Mouse (Mus musculus) MEL (cell line): ENCODE measurements around the gene Tyw3. TPM values are rescaled to one million over a fixed set of nuclear protein-coding genes. Genes with fewer than 3 reads are reported as not detected.

ENCODE experiments used
- DNase-seq: peaks from one replicate; pipeline ENCODE4 v3.0.0; 2011; ENCODE audit warnings: low read depth, low spot score
- H3K27ac ChIP-seq: 2 replicates; pipeline ENCODE4 v1.5.1; 2012; ENCODE audit warnings: low read depth, mild to moderate bottlenecking, control low read depth, low read length, moderate library complexity; ENCODE audit not compliant: control insufficient read depth
- H3K27me3 ChIP-seq, 2 experiments: fragments of 150-350 bp in 1 of 2; sonication (generic) in 1 of 2; 2 replicates each; pipeline ENCODE4 v1.6.1; 2012; ENCODE audit warnings: low read length in 2 of 2, mild to moderate bottlenecking in 2 of 2, improper control_type of control experiment in 1 of 2, moderate library complexity in 1 of 2; ENCODE audit not compliant: insufficient read depth in 2 of 2, control insufficient read depth in 1 of 2
- H3K36me3 ChIP-seq, 2 experiments: 2 replicates each; pipeline ENCODE4 v1.6.1; 2012 to 2014; ENCODE audit warnings: low read length in 2 of 2, improper control_type of control experiment in 1 of 2, inconsistent platforms in 1 of 2, mild to moderate bottlenecking in 1 of 2; ENCODE audit not compliant: insufficient read depth in 2 of 2, control insufficient read depth in 1 of 2
- H3K4me1 ChIP-seq, 2 experiments: fragments of 150-350 bp in 1 of 2; sonication (generic) in 1 of 2; 2 replicates each; pipeline ENCODE4 v1.6.1; 2012; ENCODE audit warnings: low read length in 2 of 2, improper control_type of control experiment in 1 of 2, mild to moderate bottlenecking in 1 of 2; ENCODE audit not compliant: insufficient read depth in 2 of 2, control insufficient read depth in 1 of 2
- H3K4me3 ChIP-seq, 2 experiments: fragments of 150-350 bp in 1 of 2; sonication (generic) in 1 of 2; 2 replicates each; pipeline ENCODE4 v1.5.1; 2012; ENCODE audit warnings: low read depth in 2 of 2, low read length in 2 of 2, mild to moderate bottlenecking in 2 of 2, moderate library complexity in 2 of 2, control low read depth in 1 of 2, improper control_type of control experiment in 1 of 2; ENCODE audit not compliant: control insufficient read depth in 1 of 2, insufficient read depth in 1 of 2
- H3K79me2 ChIP-seq: 2 replicates; pipeline ENCODE4 v1.6.1; 2012; ENCODE audit warnings: mild to moderate bottlenecking, low read length, moderate library complexity; ENCODE audit not compliant: control insufficient read depth, poor library complexity, insufficient read depth
- H3K9ac ChIP-seq: 2 replicates; pipeline ENCODE4 v1.6.1; 2012; ENCODE audit warnings: low read depth, mild to moderate bottlenecking, control low read depth, low read length, moderate library complexity; ENCODE audit not compliant: control insufficient read depth, poor library complexity, severe bottlenecking
- H3K9me3 ChIP-seq: fragments of 150-350 bp; sonication (generic); replicated peaks from 2 replicates; pipeline ENCODE4 v1.6.1; 2012; ENCODE audit warnings: mild to moderate bottlenecking, low read length, improper control_type of control experiment, moderate library complexity; ENCODE audit not compliant: insufficient read depth
- BHLHE40 ChIP-seq: IDR thresholded peaks from 2 replicates; pipeline ENCODE4 v1.6.1; 2012; ENCODE audit warnings: low read depth, mild to moderate bottlenecking, inconsistent platforms, low read length, improper control_type of control experiment, borderline replicate concordance
- CTCF ChIP-seq, 3 experiments: IDR thresholded peaks in 2 of 3; conservative IDR thresholded peaks in 1 of 3; 2 replicates each; pipeline ENCODE4 v1.5.1; 2011 to 2012; ENCODE audit warnings: low read length in 3 of 3, low read depth in 2 of 3, mild to moderate bottlenecking in 2 of 3, improper control_type of control experiment in 1 of 3, inconsistent platforms in 1 of 3, mixed read lengths in 1 of 3, moderate library complexity in 1 of 3; ENCODE audit not compliant: control insufficient read depth in 1 of 3, insufficient read depth in 1 of 3, poor library complexity in 1 of 3, severe bottlenecking in 1 of 3
- E2F4 ChIP-seq: IDR thresholded peaks from 2 replicates; pipeline ENCODE4 v1.6.1; 2011; ENCODE audit warnings: low read depth, low read length, improper control_type of control experiment, borderline replicate concordance
- ELF1 ChIP-seq: IDR thresholded peaks from 2 replicates; pipeline ENCODE4 v1.6.1; 2014; ENCODE audit warnings: low read depth, mild to moderate bottlenecking, inconsistent platforms, low read length, improper control_type of control experiment, moderate library complexity
- ETS1 ChIP-seq: IDR thresholded peaks from 2 replicates; pipeline ENCODE4 v1.6.1; 2012; ENCODE audit warnings: low read depth, mild to moderate bottlenecking, inconsistent platforms, low read length, improper control_type of control experiment, moderate library complexity
- GATA1 ChIP-seq: IDR thresholded peaks from 2 replicates; pipeline ENCODE4 v1.6.1; 2011; ENCODE audit warnings: low read depth, low read length, improper control_type of control experiment
- JUND ChIP-seq: IDR thresholded peaks from 2 replicates; pipeline ENCODE4 v1.6.1; 2011; ENCODE audit warnings: low read depth, mild to moderate bottlenecking, improper control_type of control experiment, low read length
- MAFK ChIP-seq: IDR thresholded peaks from 2 replicates; pipeline ENCODE4 v1.6.1; 2011; ENCODE audit warnings: low read depth, mild to moderate bottlenecking, low read length, improper control_type of control experiment, borderline replicate concordance
- MAZ ChIP-seq: IDR thresholded peaks from 2 replicates; pipeline ENCODE4 v1.6.1; 2012; ENCODE audit warnings: low read depth, mild to moderate bottlenecking, inconsistent platforms, low read length, improper control_type of control experiment
- MYB ChIP-seq: IDR thresholded peaks from 2 replicates; pipeline ENCODE4 v1.6.1; 2011; ENCODE audit warnings: mild to moderate bottlenecking, low read depth, low read length, improper control_type of control experiment
- POLR2AphosphoS5 ChIP-seq: IDR thresholded peaks from 2 replicates; pipeline ENCODE4 v1.6.1; 2012; ENCODE audit warnings: low read depth, borderline replicate concordance, mild to moderate bottlenecking, inconsistent platforms, low read length, moderate library complexity, mixed read lengths
- RAD21 ChIP-seq: IDR thresholded peaks from 2 replicates; pipeline ENCODE4 v1.6.1; 2011; ENCODE audit warnings: mild to moderate bottlenecking, low read depth, low read length, improper control_type of control experiment
- RCOR1 ChIP-seq: IDR thresholded peaks from 2 replicates; pipeline ENCODE4 v1.6.1; 2012; ENCODE audit warnings: low read depth, mild to moderate bottlenecking, inconsistent platforms, low read length, improper control_type of control experiment
- SIN3A ChIP-seq: IDR thresholded peaks from 2 replicates; pipeline ENCODE4 v1.6.1; 2012; ENCODE audit warnings: low read length, improper control_type of control experiment, inconsistent platforms
- TBP ChIP-seq: IDR thresholded peaks from 2 replicates; pipeline ENCODE4 v1.8.0; 2011; ENCODE audit warnings: low read depth, low read length, improper control_type of control experiment
- USF1 ChIP-seq: IDR thresholded peaks from 2 replicates; pipeline ENCODE4 v1.6.1; 2014; ENCODE audit warnings: low read depth, mild to moderate bottlenecking, inconsistent platforms, low read length, improper control_type of control experiment, moderate library complexity
- ZC3H11A ChIP-seq: IDR thresholded peaks from 2 replicates; pipeline ENCODE4 v1.6.1; 2012; ENCODE audit warnings: low read depth, mild to moderate bottlenecking, inconsistent platforms, low read length, improper control_type of control experiment
- ZKSCAN1 ChIP-seq: IDR thresholded peaks from 2 replicates; pipeline ENCODE4 v1.6.1; 2012; ENCODE audit warnings: low read depth, mild to moderate bottlenecking, inconsistent platforms, low read length, improper control_type of control experiment, moderate library complexity
- ZMIZ1 ChIP-seq: IDR thresholded peaks from 2 replicates; pipeline ENCODE4 v1.6.1; 2012; ENCODE audit warnings: low read depth, mild to moderate bottlenecking, inconsistent platforms, low read length, improper control_type of control experiment, moderate library complexity
- ZNF384 ChIP-seq: IDR thresholded peaks from 2 replicates; pipeline ENCODE4 v1.6.1; 2012; ENCODE audit warnings: low read depth, mild to moderate bottlenecking, inconsistent platforms, low read length, improper control_type of control experiment
- polyA plus RNA-seq, 2 experiments: library from polyadenylated mRNA; stranded (reverse) in 1 of 2; unstranded in 1 of 2; fragments of >175 nt in 1 of 2; fragments of >200 nt in 1 of 2; gene quantifications; 2 replicates each; pipeline versions ENCODE4 v1.2.1 to v1.2.4; 2012; ENCODE audit warnings: low replicate concordance in 2 of 2, low read depth in 1 of 2; ENCODE audit not compliant: insufficient read length in 2 of 2, insufficient read depth in 1 of 2, missing spikeins in 1 of 2
- total RNA-seq: library from RNA; depleted of rRNA; stranded (reverse); fragments of 300-350 nt; gene quantifications from 2 replicates; pipeline ENCODE4 v1.2.3, GENCODE M21; 2012

The Tyw3 gene
- total and polyA plus RNA-seq, 3 experiments, result 6.7 to 12.1 TPM; not detected in 1

DNA sequence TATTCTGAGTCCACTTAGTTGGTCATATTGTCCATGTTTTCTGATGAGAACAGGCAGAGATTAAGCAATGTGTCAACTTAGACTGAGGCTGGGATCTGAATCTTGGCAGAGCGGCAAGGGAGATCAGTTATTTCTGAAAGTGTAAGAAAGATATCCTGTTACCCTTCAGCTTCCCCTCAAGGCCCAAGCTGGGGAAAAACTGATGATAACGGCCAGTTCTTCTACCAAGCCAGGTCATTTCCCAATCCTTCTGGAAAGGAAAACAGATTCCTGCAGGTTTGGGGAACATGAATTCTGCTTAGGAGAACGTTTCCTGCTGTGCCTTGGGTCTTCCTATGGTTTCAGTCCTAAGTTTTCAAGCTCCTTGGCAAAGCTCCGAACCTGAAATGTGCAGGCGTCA lies 63.7 kb downstream of the Tyw3 start:
- H3K27me3 ChIP-seq, result no peaks in the 10 kb centered on the region

DNA sequence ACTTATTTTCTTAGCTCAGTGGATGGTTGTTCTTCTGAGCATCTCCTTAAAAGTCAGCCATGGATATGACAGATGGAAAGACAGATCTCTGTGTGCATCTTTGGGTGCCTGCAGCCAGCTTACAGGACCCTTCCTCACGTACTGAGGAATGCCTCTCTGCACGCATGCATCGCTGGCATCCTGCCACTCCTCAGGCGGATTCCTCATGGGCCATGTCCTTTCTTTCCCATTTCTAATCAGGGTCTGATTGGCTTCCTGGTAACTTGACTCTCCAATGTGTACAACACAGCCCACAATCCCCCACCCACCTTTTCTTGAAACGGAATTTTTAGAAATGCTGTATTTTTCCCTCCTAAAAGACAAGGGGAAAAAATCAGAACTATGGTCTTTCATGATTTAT lies 67.9 kb downstream of the Tyw3 start:
- Histone ChIP-seq H3K36me3 (no peaks in the 10 kb centered on the region), H3K27ac (no peak overlapping the region), H3K9ac (no peak overlapping the region), H3K9me3 (no peaks in the 10 kb centered on the region), H3K4me1 (no peaks in the 10 kb centered on the region), H3K4me3 (no peak overlapping the region), H3K27me3 (no peaks in the 10 kb centered on the region), H3K79me2 (no peaks in the 10 kb centered on the region)
- no peak for TF ChIP-seq ZMIZ1
- TF ChIP-seq ELF1, result no peak
- TF ChIP-seq ZC3H11A, result no peak
- no peak for TF ChIP-seq RCOR1
- no peak for TF ChIP-seq CTCF (IDR thresholded peaks at IDR 0.05 in 2 of 3, conservative IDR thresholded peaks at IDR 0.05 in 1 of 3; ENCODE audit: control insufficient read depth in 1 of 3, insufficient read depth in 1 of 3, low read depth in 2 of 3, low read length in 3 of 3, poor library complexity in 1 of 3, severe bottlenecking in 1 of 3)
- no peak for TF ChIP-seq ZKSCAN1
- TF ChIP-seq GATA1, result no peak
- no peak for TF ChIP-seq TBP
- no peak for TF ChIP-seq ETS1
- no peak for TF ChIP-seq ZNF384
- TF ChIP-seq BHLHE40, result no peak
- no peak for TF ChIP-seq RAD21
- no peak for TF ChIP-seq MAFK
- TF ChIP-seq SIN3A, result no peak
- TF ChIP-seq E2F4, result no peak
- TF ChIP-seq POLR2AphosphoS5, result no peak
- TF ChIP-seq MYB, result no peak
- no peak for TF ChIP-seq JUND
- TF ChIP-seq MAZ, result no peak
- DNase-seq, result no peak

More for the DNA sequence above, 63.7 kb downstream of the Tyw3 start:
- TF ChIP-seq USF1 (no peak), JUND (no peak), MYB (no peak), ZKSCAN1 (no peak), E2F4 (no peak), ZNF384 (no peak), ELF1 (no peak)
- DNase-seq, result no peak
- Histone ChIP-seq H3K79me2 (no peaks in the 10 kb centered on the region), H3K4me1 (no peaks in the 10 kb centered on the region), H3K36me3 (no peaks in the 10 kb centered on the region), H3K27ac (no peak overlapping the region), H3K9ac (no peak overlapping the region), H3K9me3 (no peaks in the 10 kb centered on the region), H3K4me3 (no peak overlapping the region)
